Mouse (Mus musculus) heart, postnatal 0 days (tissue): Measurements from ENCODE around the gene Tex19.2.

Experiments
- CTCF ChIP-seq: IDR thresholded peaks from 2 replicates; pipeline ENCODE4 v1.5.1; 2016; ENCODE audit warnings: antibody characterized with exemption, control low read depth, low read depth
- EP300 ChIP-seq: IDR thresholded peaks from 2 replicates; pipeline ENCODE4 v1.6.1; 2016; ENCODE audit warnings: antibody characterized with exemption, low read depth

DNA sequence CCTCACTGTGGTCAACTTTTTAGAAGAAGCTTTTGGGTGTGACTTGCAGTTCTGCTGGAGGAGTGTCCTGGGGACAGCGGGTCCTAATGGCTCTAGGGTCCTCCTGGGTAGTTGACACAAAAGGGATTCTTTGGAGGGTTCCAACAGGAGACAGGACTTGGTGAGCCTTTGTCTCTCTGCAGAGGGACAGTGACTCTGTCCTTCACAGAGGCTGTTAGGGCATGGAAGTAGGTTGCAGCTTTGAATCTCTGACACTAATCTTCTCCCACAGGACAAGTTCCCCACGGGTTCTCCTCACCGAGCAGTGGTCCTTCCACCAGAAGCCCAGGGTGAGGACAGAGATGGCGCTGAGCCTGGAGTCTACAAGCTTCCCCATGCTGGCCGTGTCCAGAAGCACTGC lies 41.5 kb upstream of the Tex19.2 start, which contains the start of gene Uts2r:
- no peak for TF ChIP-seq CTCF
- TF ChIP-seq EP300 = no peak
